Mouse (Mus musculus) 3T3-L1 (cell line): ENCODE data around the gene Gpkow.

ENCODE experiments used
- DNase-seq: peaks from one replicate; pipeline ENCODE4 v3.0.0-alpha.2; 2015; ENCODE audit warnings: low read depth, low spot score

Gpkow gene

GRCm38 (mm10) chrX:7745429-7745828, 48.5 kb downstream of the Gpkow start:
- no peak for DNase-seq

- peak; percentile 81 for DNase-seq
Measured at GRCm38 (mm10) chrX:7750432-7751116, 53.6 kb downstream of the Gpkow start, which contains the start of gene Ccdc120. Ccdc120 (minus strand) TSS chrX:7750905.

DNA sequence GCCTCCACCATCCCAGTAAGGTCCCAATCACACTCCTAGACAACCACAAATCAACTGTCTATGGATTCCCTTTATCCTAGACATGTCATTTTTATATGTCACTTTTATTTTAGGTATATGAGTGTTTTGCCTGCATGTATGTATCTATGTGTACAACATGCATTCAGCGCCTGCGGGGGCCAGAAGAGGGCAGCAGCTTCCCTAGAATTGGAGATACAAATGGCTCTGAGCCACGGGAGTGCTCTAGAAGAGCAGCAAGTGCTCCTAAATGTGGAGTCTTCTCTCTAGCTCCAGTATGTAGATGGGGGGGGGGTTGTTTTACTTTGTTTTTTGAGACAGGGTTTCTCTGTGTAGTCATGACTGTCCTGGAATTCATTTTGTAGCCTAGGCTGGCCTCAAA, 56.7 kb downstream of the Gpkow start:
- DNase-seq, result peak; percentile 56
